Mouse (Mus musculus) c-Kit-positive CD71-negative TER-119-negative erythroid progenitor cells, embryonic 14.5 days (primary cell): Measurements from ENCODE around the gene Pde7b.
A peak's percentile ranks its signal among the peaks of the same experiment; 100 is the strongest.

ENCODE experiments used
- DNase-seq: peaks from one replicate; pipeline ENCODE4 v3.0.0-alpha.2; 2013; ENCODE audit warnings: low read depth

The Pde7b gene

GRCm38 (mm10) chr10:20722651-20723520 is 2.0 kb downstream of the Pde7b start:
- DNase-seq = no peak

- no peak for DNase-seq
These were observed 5.7 kb downstream of the Pde7b start for GRCm38 (mm10) chr10:20719201-20719600.

- DNase-seq = no peak
These were observed 24.2 kb downstream of the Pde7b start for GRCm38 (mm10) chr10:20700633-20701032.

GRCm38 (mm10) chr10:20699874-20700273 is 25.0 kb downstream of the Pde7b start:
- no peak for DNase-seq

DNA sequence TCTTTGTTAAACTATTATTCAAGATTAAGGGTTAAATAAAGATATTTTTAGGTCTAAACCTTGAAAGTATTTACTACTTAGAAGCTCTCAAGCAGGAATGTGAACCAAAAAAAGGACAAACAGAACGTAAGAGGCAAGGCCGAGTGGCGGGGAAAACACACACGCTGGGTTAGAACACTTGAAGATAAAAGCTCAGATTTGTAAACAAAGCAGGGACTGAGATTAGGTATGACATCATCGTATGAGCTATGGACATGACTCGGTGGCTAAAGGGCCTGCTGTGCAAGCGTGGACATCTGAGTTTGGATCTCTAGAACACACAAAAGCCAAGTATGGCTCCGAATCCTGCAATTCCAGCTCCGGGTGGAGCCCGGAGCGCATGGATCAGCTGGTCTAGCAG is 29.2 kb downstream of the Pde7b start:
- no peak for DNase-seq

DNA sequence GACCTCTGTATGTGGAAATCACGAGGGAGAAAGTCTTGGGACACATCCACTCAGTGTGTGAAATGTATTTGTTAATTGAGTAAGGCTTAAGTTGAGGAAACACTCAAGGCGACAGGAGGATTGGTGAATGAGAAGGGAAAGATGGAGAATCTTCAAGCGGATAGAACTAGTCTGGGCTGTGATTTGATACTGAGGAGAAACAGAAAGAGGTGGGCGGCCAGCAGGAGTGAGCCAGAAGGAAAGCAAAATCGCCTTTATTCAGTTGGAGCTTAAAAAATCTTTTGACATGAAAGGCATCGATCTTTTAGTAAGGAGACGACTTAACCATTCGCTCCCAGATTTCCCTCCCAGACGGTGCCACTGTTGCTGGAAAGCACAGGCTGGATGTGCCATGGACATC is 34.9 kb downstream of the Pde7b start:
- DNase-seq = no peak

- no peak for DNase-seq
These were observed 40.7 kb downstream of the Pde7b start for GRCm38 (mm10) chr10:20684151-20684550.

DNA sequence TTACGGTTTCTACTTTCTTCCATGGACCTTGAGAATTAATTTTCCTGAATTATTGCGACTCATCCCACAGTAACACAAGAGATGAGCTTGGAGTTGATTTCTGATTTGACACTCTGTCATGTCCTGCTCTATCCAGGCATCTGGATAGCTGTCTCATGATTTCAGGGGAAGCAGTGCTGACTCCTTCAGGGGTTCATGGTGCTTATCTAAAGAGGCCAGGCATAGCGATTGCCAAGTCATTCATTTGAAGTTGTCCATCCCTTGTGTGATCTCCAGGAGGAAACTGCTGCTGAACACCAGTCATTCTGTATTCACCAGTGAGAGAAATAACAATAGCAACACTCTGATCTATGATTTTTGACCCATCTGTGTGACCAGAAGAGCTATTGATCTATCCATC is 43.9 kb downstream of the Pde7b start:
- DNase-seq = no peak

GRCm38 (mm10) chr10:20675321-20675720 is 49.6 kb downstream of the Pde7b start:
- DNase-seq = no peak

DNA sequence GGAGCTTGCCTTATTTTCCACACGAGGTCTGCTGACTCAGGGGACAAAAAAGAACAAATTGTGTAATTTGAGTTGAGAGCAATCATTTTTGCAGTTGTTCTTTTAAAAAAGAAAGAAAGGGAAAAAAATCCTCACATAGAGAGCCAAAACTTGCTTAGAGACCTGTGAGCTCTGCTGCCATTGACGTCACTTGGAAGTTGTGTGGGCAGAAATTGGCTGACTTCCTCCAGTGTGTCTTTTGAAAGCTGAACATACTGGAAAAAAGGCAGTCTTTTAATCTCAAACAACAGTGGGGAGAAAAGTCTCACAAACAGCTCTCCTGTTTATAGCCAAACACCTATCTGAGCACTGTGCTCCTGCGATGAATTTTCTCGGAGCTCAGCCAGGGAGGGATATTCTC is 51.1 kb downstream of the Pde7b start:
- DNase-seq = no peak

GRCm38 (mm10) chr10:20672591-20672990 is 52.3 kb downstream of the Pde7b start:
- no peak for DNase-seq

DNA sequence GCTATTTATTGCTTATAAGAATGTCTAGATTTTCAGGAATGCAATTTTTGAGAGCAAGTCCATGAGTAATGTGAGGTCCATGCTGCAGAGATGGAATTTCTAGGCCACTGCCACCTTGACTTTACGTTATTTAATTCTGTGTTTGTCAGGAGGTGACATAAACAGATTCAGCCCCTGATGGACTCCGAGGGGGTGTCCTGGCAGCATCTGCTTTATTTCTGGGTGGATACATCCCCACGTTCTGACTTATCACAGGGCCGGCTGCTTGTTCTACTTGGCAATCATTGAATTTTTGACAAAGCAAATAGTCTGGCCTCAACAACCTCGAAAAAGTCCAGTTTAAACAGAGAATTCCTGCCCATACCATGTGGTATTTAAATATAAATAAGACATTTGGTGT is 53.3 kb downstream of the Pde7b start:
- no peak for DNase-seq

GRCm38 (mm10) chr10:20670541-20670940 is 54.3 kb downstream of the Pde7b start:
- no peak for DNase-seq

GRCm38 (mm10) chr10:20669467-20669866 is 55.4 kb downstream of the Pde7b start:
- no peak for DNase-seq

GRCm38 (mm10) chr10:20668577-20668976 is 56.3 kb downstream of the Pde7b start:
- DNase-seq = no peak

DNA sequence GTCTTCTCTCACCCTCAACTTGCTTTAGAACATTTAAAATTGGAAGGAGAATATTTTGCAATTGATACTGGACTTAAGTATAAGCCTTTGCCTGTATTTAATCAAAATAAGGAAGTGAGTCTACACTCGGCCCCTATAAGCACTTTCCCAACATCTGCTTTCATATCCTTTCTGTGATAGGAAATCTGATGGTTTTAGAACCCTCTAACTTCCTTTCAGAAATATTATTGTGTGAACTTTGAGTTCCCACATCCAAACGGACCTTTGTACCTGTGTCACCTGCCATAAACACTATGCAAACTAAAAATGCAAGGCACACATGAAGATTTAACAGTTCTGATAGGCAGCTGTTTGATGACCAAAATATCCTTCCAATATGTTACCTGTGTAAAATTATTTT is 58.2 kb downstream of the Pde7b start:
- no peak for DNase-seq

DNA sequence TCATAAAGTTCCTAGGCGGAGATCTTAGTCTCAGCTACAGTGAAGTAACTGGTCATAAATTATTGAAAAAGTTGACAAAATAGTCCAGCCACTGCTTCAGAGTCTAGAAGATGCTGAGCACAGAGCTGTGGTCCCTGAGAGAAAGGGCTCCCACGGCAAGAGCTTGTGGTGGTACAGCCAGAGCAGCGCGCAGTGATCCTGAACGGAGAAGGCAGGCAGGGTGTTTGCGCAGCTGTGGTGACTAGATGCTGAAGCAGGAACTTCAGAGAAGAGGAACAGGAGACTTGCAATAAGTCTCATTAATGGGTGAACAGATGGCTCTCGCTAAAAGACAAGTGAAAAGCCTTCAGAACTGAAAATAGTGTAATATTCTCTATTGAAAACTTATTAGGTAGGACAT is 61.9 kb downstream of the Pde7b start:
- DNase-seq = peak; percentile 14

GRCm38 (mm10) chr10:20661684-20662083 is 63.2 kb downstream of the Pde7b start:
- no peak for DNase-seq

- DNase-seq = no peak
These were observed 65.2 kb downstream of the Pde7b start for GRCm38 (mm10) chr10:20659718-20660117.

DNA sequence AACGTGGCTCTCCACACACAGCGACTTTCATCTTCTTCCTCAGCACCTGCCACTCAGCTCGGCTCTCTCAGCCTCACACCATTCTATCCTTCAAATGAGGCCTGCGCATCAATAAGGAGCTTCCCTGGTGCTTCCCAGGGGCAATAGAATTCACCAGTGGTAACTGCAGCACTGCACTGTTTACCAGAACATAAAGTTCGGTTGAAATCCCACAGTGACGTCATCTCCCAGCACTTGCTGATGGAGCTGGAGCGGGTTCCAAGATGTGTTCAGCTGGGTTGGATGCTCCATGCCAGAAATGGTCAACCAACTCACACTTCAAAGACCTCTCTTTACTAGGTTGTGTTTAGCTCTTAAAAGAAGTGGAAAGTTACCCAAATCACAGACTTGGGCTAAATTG is 65.6 kb downstream of the Pde7b start:
- DNase-seq = no peak

- DNase-seq = no peak
These were observed 66.2 kb downstream of the Pde7b start for GRCm38 (mm10) chr10:20658716-20659115.

DNA sequence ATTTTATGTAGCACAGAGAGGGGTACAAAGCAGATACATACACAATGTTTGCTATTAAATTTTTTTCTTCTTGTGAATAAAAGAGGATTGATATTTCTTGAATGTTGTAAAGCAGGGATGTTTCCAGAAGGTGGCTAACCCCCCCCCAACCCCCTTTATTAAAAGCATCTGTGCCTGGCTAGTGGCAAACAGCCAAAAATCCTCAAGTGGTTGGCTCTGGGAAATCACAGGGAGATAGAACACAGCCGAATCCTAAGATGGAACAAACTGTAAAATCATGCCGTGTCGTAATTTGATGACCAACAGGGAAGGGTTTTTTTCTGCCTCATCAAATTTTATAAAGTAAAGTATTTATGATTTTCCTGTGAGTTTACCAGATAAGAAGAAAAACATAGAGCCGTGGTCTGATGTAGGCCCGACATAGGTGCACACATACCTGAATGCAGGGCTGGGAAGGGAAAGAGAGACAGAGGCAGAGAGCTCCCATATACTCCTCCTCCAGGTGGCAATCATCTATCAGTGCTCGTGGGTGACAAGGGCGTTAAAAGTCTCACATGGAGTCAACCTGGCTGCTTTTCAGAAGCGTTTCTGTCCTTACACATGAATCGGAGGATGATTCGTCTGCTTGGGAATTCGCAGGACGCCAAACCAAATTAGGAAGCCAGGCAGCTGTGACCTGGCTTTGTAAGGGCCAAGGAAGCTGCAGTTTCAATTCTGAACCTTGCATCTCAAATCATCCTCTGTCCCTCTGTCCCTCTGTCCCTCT is 67.4 kb downstream of the Pde7b start:
- DNase-seq = no peak

DNA sequence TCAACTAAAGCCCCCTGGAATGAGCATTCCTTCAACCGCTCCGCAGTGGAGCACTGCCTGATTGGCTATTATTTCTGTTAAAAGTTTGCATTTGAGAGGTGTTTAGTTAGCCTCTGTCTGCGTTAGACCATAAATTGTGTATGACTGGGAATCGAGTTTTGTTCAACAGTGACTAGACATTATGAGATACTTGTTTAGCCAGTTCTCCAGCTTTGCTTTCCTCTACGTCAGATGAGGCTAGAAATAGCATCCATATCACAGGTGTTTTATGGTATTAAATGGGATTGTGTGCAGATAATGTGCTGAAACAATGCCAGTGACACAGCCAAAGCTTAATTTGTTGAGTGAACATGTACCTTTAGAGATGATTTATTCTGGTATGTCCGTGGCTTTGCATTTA is 70.3 kb downstream of the Pde7b start:
- no peak for DNase-seq
